ENCODE assay signal across 22 mouse cellular contexts in genomic region chr13:96008975-96009374, GRCm38 (mm10).
"Had no signal": no experiment of that assay in that cellular context is flagged by ENCODE, and none has a peak within 500 bp of the region (broad histone marks: within the 10 kb centered on the region; RNA-seq: fewer than 3 reads in every experiment).

No protein-coding gene starts in this region.

- H3K9ac ChIP-seq: limb, embryonic 13.5 days; liver, embryonic 13.5 days; midbrain, embryonic 12.5 days; midbrain, embryonic 15.5 days; neural tube, embryonic 12.5 days had no signal

- H3K9me3 ChIP-seq: limb, embryonic 10.5 days; limb, embryonic 13.5 days; liver, embryonic 13.5 days; midbrain, embryonic 12.5 days; midbrain, embryonic 15.5 days; neural tube, embryonic 12.5 days had no signal

- H3K4me3 ChIP-seq: layer of hippocampus, adult 2 months; limb, embryonic 10.5 days; limb, embryonic 13.5 days; liver, embryonic 13.5 days; midbrain, embryonic 12.5 days; midbrain, embryonic 15.5 days; neural tube, embryonic 12.5 days had no signal

- H3K27me3 ChIP-seq: limb, embryonic 13.5 days; liver, embryonic 13.5 days; midbrain, embryonic 12.5 days; midbrain, embryonic 15.5 days; neural tube, embryonic 12.5 days had no signal

- H3K27ac ChIP-seq: kidney, postnatal 0 days; layer of hippocampus, adult 2 months; limb, embryonic 10.5 days; limb, embryonic 13.5 days; liver, embryonic 13.5 days; macrophage; midbrain, embryonic 12.5 days; midbrain, embryonic 15.5 days; neural tube, embryonic 12.5 days; stomach, postnatal 0 days had no signal

- H3K4me2 ChIP-seq: limb, embryonic 13.5 days; liver, embryonic 13.5 days; midbrain, embryonic 12.5 days; midbrain, embryonic 15.5 days; neural tube, embryonic 12.5 days had no signal

- H3K36me3 ChIP-seq: limb, embryonic 10.5 days; limb, embryonic 13.5 days; liver, embryonic 13.5 days; midbrain, embryonic 12.5 days; midbrain, embryonic 15.5 days; neural tube, embryonic 12.5 days had no signal

- DNase-seq: kidney, adult 9 months; kidney, postnatal 25 days; layer of hippocampus, adult 9-11 months; liver; liver, embryonic 13.5 days; lung, adult 2 months; lung, postnatal 14 days; right cerebral cortex, adult 18-20 months; right cerebral cortex, postnatal 14 days; right cerebral cortex, postnatal 4 days; thymus, adult 2 months; thymus, postnatal 14 days; thymus, postnatal 4 days had no signal

- ATAC-seq: midbrain, embryonic 15.5 days had no signal

- H3K4me1 ChIP-seq: liver, embryonic 13.5 days; midbrain, embryonic 12.5 days; midbrain, embryonic 15.5 days had no signal
